Mouse (Mus musculus) lung, postnatal 4 days (tissue): ENCODE measurements around the gene Mcts2.

Experiments
- DNase-seq, 2 experiments: peaks; one replicate each; pipeline ENCODE4 v3.0.0; 2021

The Mcts2 gene

GRCm38 (mm10) chr2:152726751-152727335 is 40.0 kb downstream of the Mcts2 start:
- peak; percentile 46 to 64 for DNase-seq

- peak; percentile 70 to 85 for DNase-seq
These were observed 41.1 kb downstream of the Mcts2 start for GRCm38 (mm10) chr2:152727795-152728510.

- DNase-seq = no peak
These were observed 41.8 kb downstream of the Mcts2 start for GRCm38 (mm10) chr2:152728594-152728993.

- DNase-seq = no peak
These were observed 42.3 kb downstream of the Mcts2 start for GRCm38 (mm10) chr2:152729013-152729635.

- peak; percentile 68 to 88 for DNase-seq
These were observed 42.8 kb downstream of the Mcts2 start for GRCm38 (mm10) chr2:152729636-152730020.

- DNase-seq = no peak
These were observed 46.4 kb downstream of the Mcts2 start for GRCm38 (mm10) chr2:152733201-152733600.

GRCm38 (mm10) chr2:152734501-152734900 is 47.7 kb downstream of the Mcts2 start:
- no peak for DNase-seq

GRCm38 (mm10) chr2:152734984-152735383 is 48.1 kb downstream of the Mcts2 start:
- peak; percentile 96 to 99 for DNase-seq

GRCm38 (mm10) chr2:152736090-152736601 is 49.3 kb downstream of the Mcts2 start, which contains the start of gene Id1:
Gene Id1, plus strand, starts transcription at chr2:152736251.
- DNase-seq = peak; percentile 94

GRCm38 (mm10) chr2:152736748-152737147 is 49.9 kb downstream of the Mcts2 start:
- DNase-seq = peak; percentile 45 to 49
